Mouse (Mus musculus) ES-E14 (cell line): Measurements from ENCODE around the gene March1. TPM values are rescaled to one million over a fixed set of nuclear protein-coding genes. Genes with fewer than 3 reads are reported as not detected.

Experiments used
- DNase-seq: peaks from one replicate; pipeline ENCODE4 v3.0.0-alpha.2; 2013; ENCODE audit warnings: low read depth, low spot score
- H3K27ac ChIP-seq: 2 replicates; pipeline ENCODE4 v1.5.1; 2012; ENCODE audit warnings: low read depth, mild to moderate bottlenecking, low read length, moderate library complexity, mixed read lengths; ENCODE audit not compliant: poor library complexity, insufficient read depth, severe bottlenecking
- H3K36me3 ChIP-seq: 2 replicates; pipeline ENCODE4 v1.6.1; 2012; ENCODE audit warnings: mild to moderate bottlenecking, low read length, moderate library complexity, mixed read lengths; ENCODE audit not compliant: control insufficient read depth, poor library complexity, insufficient read depth, severe bottlenecking
- H3K4me1 ChIP-seq, 2 experiments: fragments of 150-350 bp in 1 of 2; sonication (generic) in 1 of 2; 2 replicates each; pipeline ENCODE4 v1.6.1; 2012; ENCODE audit warnings: low read length in 2 of 2, mild to moderate bottlenecking in 1 of 2, mixed read lengths in 1 of 2; ENCODE audit not compliant: control insufficient read depth in 2 of 2, insufficient read depth in 2 of 2, poor library complexity in 1 of 2
- H3K4me3 ChIP-seq, 2 experiments: fragments of 150-350 bp in 1 of 2; sonication (generic) in 1 of 2; 2 replicates each; pipeline ENCODE4 v1.5.1; 2012; ENCODE audit warnings: low read length in 2 of 2, low read depth in 1 of 2, mild to moderate bottlenecking in 1 of 2, mixed read lengths in 1 of 2; ENCODE audit not compliant: insufficient read depth in 1 of 2, poor library complexity in 1 of 2, severe bottlenecking in 1 of 2
- H3K9ac ChIP-seq: 2 replicates; pipeline ENCODE4 v1.6.1; 2012; ENCODE audit warnings: low read depth, mild to moderate bottlenecking, low read length, mixed read lengths; ENCODE audit not compliant: poor library complexity, insufficient read depth, severe bottlenecking
- H3K9me3 ChIP-seq: fragments of 150-350 bp; sonication (generic); 2 replicates; pipeline ENCODE4 v1.6.1; 2012; ENCODE audit warnings: low read depth, mild to moderate bottlenecking, low read length; ENCODE audit not compliant: control insufficient read depth, insufficient read depth
- CHD2 ChIP-seq: IDR thresholded peaks from 2 replicates; pipeline ENCODE4 v1.6.1; 2014; ENCODE audit warnings: mild to moderate bottlenecking, low read depth, low read length, inconsistent platforms
- HCFC1 ChIP-seq: IDR thresholded peaks from 2 replicates; pipeline ENCODE4 v1.6.1; 2012; ENCODE audit warnings: low read length, inconsistent platforms, borderline replicate concordance; ENCODE audit not compliant: insufficient read depth
- MAFK ChIP-seq: IDR thresholded peaks from 2 replicates; pipeline ENCODE4 v1.6.1; 2014; ENCODE audit warnings: mild to moderate bottlenecking, low read depth, low read length, inconsistent platforms; ENCODE audit not compliant: insufficient read depth
- ZC3H11A ChIP-seq: IDR thresholded peaks from 2 replicates; pipeline ENCODE4 v1.6.1; 2012; ENCODE audit warnings: low read depth, mild to moderate bottlenecking, inconsistent platforms, low read length, borderline replicate concordance
- ZNF384 ChIP-seq: IDR thresholded peaks from 2 replicates; pipeline ENCODE4 v1.6.1; 2012; ENCODE audit warnings: low read depth, low read length, inconsistent platforms
- in situ Hi-C, 2 experiments: fragments of 600-800 bp; cut with MboI; formaldehyde crosslinking; loops; one replicate each; pipeline ENCODE4 v1.15.1; 2025; ENCODE audit warnings: low sequenced_read_pairs in 2 of 2, inconsistent platforms in 1 of 2; ENCODE audit not compliant: unreplicated experiment in 2 of 2
- total RNA-seq: library from RNA; depleted of rRNA; stranded (reverse); fragments of 300-350 nt; gene quantifications from 2 replicates; pipeline ENCODE4 v1.2.3, GENCODE M21; 2012

March1 gene
- total RNA-seq, 1 experiment = 0.22 TPM

DNA sequence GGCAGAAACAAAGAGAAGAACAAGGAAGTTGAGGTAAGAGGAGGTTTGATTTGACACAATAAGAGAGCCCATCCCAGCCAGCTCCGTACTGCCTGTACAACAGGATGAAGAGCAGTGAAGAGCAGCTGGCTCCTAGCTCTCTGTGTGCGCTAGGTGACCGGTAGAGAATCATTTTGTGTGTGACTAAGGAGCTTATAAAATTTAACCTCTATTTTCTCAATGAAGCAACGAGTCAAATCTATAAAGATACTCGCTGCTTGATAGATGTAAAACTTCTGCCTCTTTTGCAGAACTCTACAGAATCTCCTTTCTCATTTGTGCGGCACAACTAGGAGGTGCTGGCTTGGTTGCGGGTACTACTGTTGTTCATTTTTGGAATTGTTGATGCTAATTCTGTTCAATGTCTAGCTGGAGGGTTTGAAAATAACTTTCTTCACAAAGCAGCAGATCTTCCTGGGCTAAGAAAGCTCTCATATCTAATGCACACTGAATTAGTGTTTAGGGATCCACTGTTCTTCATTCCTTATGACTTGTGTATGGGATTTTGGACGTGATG lies 349.6 kb downstream of the March1 start:
- Histone ChIP-seq H3K4me3 (no peak overlapping the region), H3K36me3 (no peaks in the 10 kb centered on the region), H3K9me3 (no peaks in the 10 kb centered on the region), H3K4me1 (no peaks in the 10 kb centered on the region), H3K9ac (no peak overlapping the region), H3K27ac (no peak overlapping the region)
- TF ChIP-seq ZC3H11A (no peak), CHD2 (no peak), ZNF384 (no peak), HCFC1 (no peak), MAFK (no peak)
- in situ Hi-C loops = no loop called here
- no peak for DNase-seq

DNA sequence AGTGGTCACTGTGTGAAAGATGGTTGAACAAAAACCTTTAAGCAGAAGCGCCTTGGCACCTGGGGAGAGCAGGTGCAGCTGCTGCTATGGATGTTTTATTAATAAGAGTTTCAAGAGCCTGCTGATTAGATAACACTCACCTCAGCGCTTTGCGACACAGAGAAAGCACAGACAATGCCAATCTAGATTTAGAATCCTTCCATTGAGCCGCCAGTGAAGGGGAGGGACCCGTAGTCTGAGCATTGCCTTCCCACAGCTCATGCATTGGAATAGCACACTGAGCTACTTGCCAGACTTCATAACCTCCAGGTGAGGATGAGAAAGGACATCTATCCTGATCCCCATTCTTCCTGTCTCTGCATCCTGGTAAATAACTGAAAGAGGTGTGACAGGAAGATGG lies 359.2 kb downstream of the March1 start:
- Histone ChIP-seq H3K4me1 (no peaks in the 10 kb centered on the region), H3K36me3 (no peaks in the 10 kb centered on the region), H3K9me3 (no peaks in the 10 kb centered on the region), H3K4me3 (no peak overlapping the region), H3K9ac (no peak overlapping the region), H3K27ac (no peak overlapping the region)
- DNase-seq = no peak
- TF ChIP-seq MAFK (no peak), HCFC1 (no peak), ZC3H11A (no peak)
- in situ Hi-C loops = no loop called here

DNA sequence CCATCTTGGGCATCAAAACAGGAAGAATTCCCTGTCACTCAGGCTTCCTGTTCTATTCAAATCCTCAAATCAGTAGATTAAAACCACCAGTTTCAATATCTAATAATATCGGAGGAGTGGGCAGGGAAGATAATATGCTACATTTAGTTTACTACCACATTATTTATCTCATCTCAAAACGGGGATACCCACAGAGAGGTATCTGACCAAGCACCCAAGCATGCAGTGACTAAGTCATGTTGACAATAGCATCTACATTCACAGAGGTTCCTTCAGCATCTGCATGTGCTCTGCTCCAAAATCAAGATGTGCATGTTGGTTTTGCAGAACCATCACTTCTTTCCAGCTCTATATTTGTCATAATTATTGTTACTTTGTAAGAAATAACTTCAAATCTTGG lies 364.3 kb downstream of the March1 start:
- H3K9ac ChIP-seq = no peak overlapping the region
- H3K36me3 ChIP-seq = no peaks in the 10 kb centered on the region
- in situ Hi-C loops = no loop called here
- no peak overlapping the region for H3K4me3 ChIP-seq
- H3K9me3 ChIP-seq = no peaks in the 10 kb centered on the region
- TF ChIP-seq MAFK (no peak), ZNF384 (no peak), CHD2 (no peak), HCFC1 (no peak), ZC3H11A (no peak)
- no peak overlapping the region for H3K27ac ChIP-seq
- no peak for DNase-seq
- H3K4me1 ChIP-seq = no peaks in the 10 kb centered on the region

DNA sequence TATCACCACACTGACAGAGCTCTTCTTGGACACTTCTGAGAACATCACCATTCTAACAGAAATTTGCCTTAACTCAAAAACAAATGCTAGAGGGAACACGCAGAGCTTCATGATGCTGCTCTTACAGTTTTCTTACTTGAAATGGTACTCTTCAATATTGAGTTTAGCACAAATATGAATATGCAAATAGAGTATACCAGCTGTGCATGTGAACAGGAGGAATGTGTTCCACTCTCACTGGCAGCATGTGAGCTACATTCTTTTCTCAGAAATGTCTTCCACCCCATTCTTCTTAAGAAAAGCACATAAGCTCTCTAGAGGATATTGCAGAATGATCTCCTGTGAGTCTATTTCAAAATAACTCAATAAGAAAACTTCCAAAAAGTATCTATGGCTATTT lies 370.0 kb downstream of the March1 start:
- no peak for DNase-seq
- Histone ChIP-seq H3K4me3 (no peak overlapping the region), H3K36me3 (no peaks in the 10 kb centered on the region), H3K4me1 (no peaks in the 10 kb centered on the region), H3K9me3 (no peaks in the 10 kb centered on the region), H3K9ac (no peak overlapping the region), H3K27ac (no peak overlapping the region)
- in situ Hi-C loops = no loop called here
- TF ChIP-seq CHD2 (no peak), ZNF384 (no peak), MAFK (no peak), HCFC1 (no peak), ZC3H11A (no peak)

- Histone ChIP-seq H3K36me3 (no peaks in the 10 kb centered on the region), H3K9ac (no peak overlapping the region), H3K4me3 (no peak overlapping the region), H3K4me1 (no peaks in the 10 kb centered on the region), H3K9me3 (no peaks in the 10 kb centered on the region), H3K27ac (no peak overlapping the region)
- in situ Hi-C loops = no loop called here
- DNase-seq = no peak
- TF ChIP-seq ZC3H11A (no peak), MAFK (no peak), HCFC1 (no peak), ZNF384 (no peak), CHD2 (no peak)
Measured at GRCm38 (mm10) chr8:66022815-66023214, 405.1 kb downstream of the March1 start.
